Mouse (Mus musculus) forebrain, embryonic 16.5 days (tissue): ENCODE data around the gene A530016L24Rik. TPM values are rescaled to one million over a fixed set of nuclear protein-coding genes. Genes with fewer than 3 reads are reported as not detected.

ENCODE experiments used
- ATAC-seq: fragments of 200-750 bp; cut with Nextera tagmentation; 2 replicates; pipeline ENCODE4 v1.8.0; 2017; ENCODE audit warnings: mild to moderate bottlenecking, moderate library complexity
- H3K27ac ChIP-seq: fragments of 300-500 bp; sonication (generic); 2 replicates; pipeline ENCODE4 v1.5.1; 2014; ENCODE audit warnings: low read length, control low read depth
- H3K27me3 ChIP-seq: fragments of 300-500 bp; sonication (generic); replicated peaks from 2 replicates; pipeline ENCODE4 v1.6.1; 2014; ENCODE audit warnings: low read length; ENCODE audit not compliant: control insufficient read depth, insufficient read depth
- H3K36me3 ChIP-seq: fragments of 300-500 bp; sonication (generic); 2 replicates; pipeline ENCODE4 v1.6.1; 2014; ENCODE audit not compliant: control insufficient read depth, insufficient read depth
- H3K4me1 ChIP-seq: fragments of 300-500 bp; sonication (generic); replicated peaks from 2 replicates; pipeline ENCODE4 v1.6.1; 2014; ENCODE audit warnings: low read length; ENCODE audit not compliant: control insufficient read depth, insufficient read depth
- H3K4me2 ChIP-seq: fragments of 300-500 bp; sonication (generic); 2 replicates; pipeline ENCODE4 v1.6.1; 2014; ENCODE audit warnings: mild to moderate bottlenecking, low read length, control low read depth
- H3K4me3 ChIP-seq: fragments of 300-500 bp; sonication (generic); replicated peaks from 2 replicates; pipeline ENCODE4 v1.5.1; 2014; ENCODE audit warnings: mild to moderate bottlenecking, low read length, control low read depth
- H3K9ac ChIP-seq: fragments of 300-500 bp; sonication (generic); replicated peaks from 2 replicates; pipeline ENCODE4 v1.6.1; 2014; ENCODE audit warnings: low read depth, low read length, control low read depth
- H3K9me3 ChIP-seq: fragments of 300-500 bp; sonication (generic); 2 replicates; pipeline ENCODE4 v1.6.1; 2016; ENCODE audit warnings: low read length; ENCODE audit not compliant: control insufficient read depth
- WGBS: fragments of 180-500 bp; shearing (Covaris S2); extraction: QIAGEN DNeasy Blood & Tissue Kit; methylation state at CpG from one replicate; pipeline ENCODE4 v1.1.7; 2014; 5-methylcytosine and 5-hydroxymethylcytosine counted together
- polyA plus RNA-seq: library from polyadenylated mRNA; unstranded; fragments of >200 nt; fragmentation: Nextera tagmentation; extraction: Ambion mirVana; gene quantifications from 2 replicates; pipeline ENCODE4 v1.2.1, GENCODE M21; 2015

A530016L24Rik gene
- polyA plus RNA-seq, 1 experiment from 2014 or later, result 0.42 TPM

DNA sequence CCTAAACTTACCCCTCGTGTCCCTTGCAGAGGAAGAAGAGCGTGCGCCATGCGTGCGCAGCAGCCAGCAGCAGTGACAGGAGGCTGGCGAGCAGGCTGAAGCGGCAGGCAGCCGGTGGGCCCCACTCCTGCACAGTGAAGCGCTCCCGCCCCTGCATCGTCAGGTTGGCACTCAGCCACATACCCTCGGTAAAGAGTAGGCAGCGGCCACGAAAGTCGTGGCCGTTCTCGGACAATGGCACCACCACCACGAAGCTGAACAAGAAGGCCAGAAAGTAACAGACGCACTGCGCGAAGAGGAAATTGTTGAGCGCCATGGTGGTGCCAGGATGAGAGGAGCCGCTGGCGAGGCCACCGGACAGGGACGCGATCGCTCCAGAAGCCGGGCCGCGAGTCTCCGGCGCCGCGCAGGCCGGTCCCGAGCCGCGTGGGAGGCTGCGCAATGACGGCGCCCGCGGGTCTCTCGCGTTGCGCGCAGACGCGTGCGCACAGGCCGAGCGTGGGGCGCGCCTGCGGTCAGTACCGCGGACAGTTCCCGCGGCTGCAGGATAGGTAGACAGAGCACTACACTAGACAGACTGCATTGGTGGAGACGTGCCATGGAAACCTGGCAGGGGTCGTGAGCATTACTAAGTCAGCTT, 21.6 kb downstream of the A530016L24Rik start:
- Histone ChIP-seq H3K9me3 (no peaks in the 10 kb centered on the region), H3K4me1 (peaks cover 36% of the 10 kb centered on the region), H3K4me3 (peak overlapping the region; percentile 41), H3K27ac (peak overlapping the region; percentile 20; the same call in 1 of the 2 replicates), H3K4me2 (peak overlapping the region; percentile 64), H3K36me3 (no peaks in the 10 kb centered on the region), H3K9ac (peak overlapping the region; percentile 56), H3K27me3 (peaks cover 6% of the 10 kb centered on the region; the same call in 1 of the 2 replicates)
- WGBS, result under 1% methylated on average over 62 of the region's 62 CpGs
- ATAC-seq, result peak; percentile 70

DNA sequence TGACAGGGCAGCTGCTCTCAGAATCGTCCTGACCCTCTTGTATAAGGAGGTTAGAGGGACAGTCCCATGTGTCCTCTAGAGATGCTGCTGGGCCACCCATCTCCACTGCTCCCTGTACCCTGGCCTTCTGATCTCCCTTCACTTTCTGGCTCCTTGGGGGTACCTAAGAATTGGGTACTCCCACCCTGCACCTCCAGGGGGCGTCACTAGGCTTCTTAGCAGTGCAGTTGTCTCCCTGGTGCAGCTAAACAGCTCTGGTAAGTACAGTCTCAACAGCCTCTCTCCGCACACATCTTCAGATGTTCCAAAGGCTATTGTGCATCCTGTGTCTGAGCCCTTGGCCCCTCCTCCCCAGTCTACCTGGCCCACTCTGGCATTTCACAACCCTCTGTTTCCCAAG, 25.6 kb downstream of the A530016L24Rik start:
- 42% methylated on average over 3 of the region's 3 CpGs for WGBS
- Histone ChIP-seq H3K4me3 (no peak overlapping the region), H3K4me2 (no peak overlapping the region), H3K9ac (no peak overlapping the region), H3K27me3 (peaks cover 6% of the 10 kb centered on the region; the same call in 1 of the 2 replicates), H3K9me3 (no peaks in the 10 kb centered on the region), H3K27ac (no peak overlapping the region), H3K36me3 (no peaks in the 10 kb centered on the region), H3K4me1 (peaks cover 21% of the 10 kb centered on the region)
- ATAC-seq, result no peak

DNA sequence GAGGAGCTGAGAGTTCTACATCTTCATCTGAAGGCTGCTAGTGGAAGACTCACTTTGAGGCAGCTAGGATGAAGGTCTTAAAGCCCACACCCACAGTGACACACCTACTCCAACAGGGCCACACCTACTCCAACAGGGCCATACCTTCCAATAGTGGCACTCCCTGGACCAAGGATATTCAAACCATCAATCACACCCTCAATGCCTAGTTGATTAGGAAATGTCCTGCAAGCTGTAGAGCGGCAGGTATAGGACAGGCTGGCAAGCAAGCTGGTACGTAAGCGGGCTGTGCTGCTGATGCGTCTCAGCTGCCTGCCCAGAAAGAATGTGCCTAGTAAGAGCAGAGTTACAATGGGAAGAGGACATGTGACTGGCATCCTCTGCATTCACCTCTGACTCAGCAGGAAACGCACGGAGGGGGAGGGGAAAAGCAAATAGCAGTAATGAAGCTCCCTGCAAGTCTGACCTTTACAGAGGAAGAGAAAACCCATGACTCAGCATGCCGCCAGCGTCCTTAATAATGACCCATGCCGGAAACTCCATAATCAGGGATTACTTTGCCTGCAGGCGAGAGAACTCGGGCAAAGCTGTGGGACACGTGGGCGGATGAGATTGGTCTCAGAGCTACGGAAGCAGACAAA, 27.6 kb downstream of the A530016L24Rik start, which contains the start of gene Tmem179:
Tmem179 (minus strand) TSS at position 51 of the 641 bp plus-strand sequence.
- no peak within 1 kb of the TSS for H3K27ac ChIP-seq
- no peak within 1 kb of the TSS; the same call in 1 of the 2 replicates for H3K9ac ChIP-seq
- no peak within 1 kb of the TSS for H3K4me2 ChIP-seq

DNA sequence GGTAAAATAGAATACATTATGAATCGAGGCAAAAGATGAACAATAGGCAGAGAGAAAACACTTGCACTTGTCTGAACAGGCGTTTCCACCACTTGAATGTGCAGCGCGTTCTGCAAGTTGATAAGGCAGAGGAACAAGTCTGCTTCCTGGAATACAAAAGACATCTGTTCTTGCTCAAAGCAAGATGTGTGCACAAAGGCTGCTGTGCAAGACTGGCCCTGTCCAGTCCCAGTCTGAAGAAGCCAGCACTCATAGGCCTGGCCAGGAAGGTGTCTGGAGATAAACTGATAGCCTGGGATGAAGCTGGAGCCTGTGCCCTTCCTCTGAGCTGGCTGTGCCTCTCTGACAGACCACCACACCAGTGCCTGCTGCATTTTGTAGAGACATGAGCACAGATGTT, 28.9 kb downstream of the A530016L24Rik start:
- H3K4me2 ChIP-seq, result no peak overlapping the region
- H3K9me3 ChIP-seq, result no peaks in the 10 kb centered on the region
- no peak overlapping the region for H3K4me3 ChIP-seq
- no peaks in the 10 kb centered on the region for H3K27me3 ChIP-seq
- H3K4me1 ChIP-seq, result peaks cover 13% of the 10 kb centered on the region
- no peaks in the 10 kb centered on the region for H3K36me3 ChIP-seq
- WGBS, result 28% methylated on average over 4 of the region's 4 CpGs
- no peak overlapping the region for H3K9ac ChIP-seq
- peak; percentile 26; the same call in 1 of the 2 replicates for ATAC-seq
- peak overlapping the region; percentile 23; the same call in 1 of the 2 replicates for H3K27ac ChIP-seq

More for the DNA sequence above, 27.6 kb downstream of the A530016L24Rik start, which contains the start of gene Tmem179:
- ATAC-seq, result 0 out of 2 replicates have a peak, but pooled peaks have one; percentile 38
- Histone ChIP-seq H3K36me3 (no peaks in the 10 kb centered on the region), H3K9me3 (no peaks in the 10 kb centered on the region), H3K27me3 (peaks cover 2% of the 10 kb centered on the region; the same call in 1 of the 2 replicates), H3K4me3 (no peak within 1 kb of the TSS), H3K4me1 (peaks cover 13% of the 10 kb centered on the region)
- 10% methylated on average over 14 of the region's 14 CpGs for WGBS

DNA sequence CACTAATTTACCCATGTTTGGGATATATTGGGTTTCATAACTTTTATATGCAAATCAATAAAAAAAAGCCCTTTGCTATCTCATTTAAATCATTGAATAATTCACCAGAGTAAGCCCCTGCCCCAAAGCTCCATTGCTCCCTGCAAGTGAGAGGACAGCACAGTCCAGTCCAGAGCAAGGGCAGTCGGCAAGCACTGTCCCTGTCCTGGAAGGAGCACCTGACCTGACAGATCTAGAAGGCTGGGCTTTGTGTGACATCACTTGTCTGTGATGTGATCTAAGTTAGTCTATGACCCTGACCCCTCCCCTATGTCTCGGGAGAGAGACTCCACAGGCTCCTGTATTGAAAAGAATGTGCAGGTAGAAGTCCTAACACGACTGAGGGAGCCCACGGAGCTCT, 44.5 kb downstream of the A530016L24Rik start:
- ATAC-seq, result no peak
- Histone ChIP-seq H3K4me3 (no peak overlapping the region), H3K27ac (no peak overlapping the region), H3K9me3 (no peaks in the 10 kb centered on the region), H3K4me2 (no peak overlapping the region), H3K4me1 (no peaks in the 10 kb centered on the region), H3K27me3 (no peaks in the 10 kb centered on the region), H3K9ac (no peak overlapping the region), H3K36me3 (no peaks in the 10 kb centered on the region)
- 76% methylated on average over 4 of the region's 4 CpGs for WGBS

DNA sequence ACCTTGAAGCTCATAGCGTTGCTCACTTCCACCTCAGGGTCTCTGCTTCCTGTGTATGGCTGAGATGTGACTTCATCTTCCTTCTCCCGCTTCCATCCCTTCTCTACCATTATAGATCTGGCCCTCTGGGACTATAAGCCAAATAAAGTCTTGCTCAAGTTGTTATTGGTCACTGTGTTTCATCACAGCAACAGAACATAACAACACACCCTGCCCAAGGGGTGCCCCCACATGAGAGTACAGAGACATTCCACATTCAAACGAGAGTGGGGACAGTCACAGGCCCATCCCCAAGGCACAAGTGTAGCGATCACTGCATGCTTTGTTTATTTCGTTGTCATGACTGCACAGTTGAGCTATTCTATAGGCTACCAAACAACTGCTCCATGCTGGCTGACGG, 48.0 kb downstream of the A530016L24Rik start:
- H3K4me2 ChIP-seq, result no peak overlapping the region
- H3K27ac ChIP-seq, result no peak overlapping the region
- H3K36me3 ChIP-seq, result no peaks in the 10 kb centered on the region
- H3K27me3 ChIP-seq, result no peaks in the 10 kb centered on the region
- H3K4me3 ChIP-seq, result no peak overlapping the region
- H3K4me1 ChIP-seq, result peaks cover 23% of the 10 kb centered on the region
- ATAC-seq, result no peak
- no peaks in the 10 kb centered on the region for H3K9me3 ChIP-seq
- 85% methylated on average over 6 of the region's 6 CpGs for WGBS
- no peak overlapping the region for H3K9ac ChIP-seq

DNA sequence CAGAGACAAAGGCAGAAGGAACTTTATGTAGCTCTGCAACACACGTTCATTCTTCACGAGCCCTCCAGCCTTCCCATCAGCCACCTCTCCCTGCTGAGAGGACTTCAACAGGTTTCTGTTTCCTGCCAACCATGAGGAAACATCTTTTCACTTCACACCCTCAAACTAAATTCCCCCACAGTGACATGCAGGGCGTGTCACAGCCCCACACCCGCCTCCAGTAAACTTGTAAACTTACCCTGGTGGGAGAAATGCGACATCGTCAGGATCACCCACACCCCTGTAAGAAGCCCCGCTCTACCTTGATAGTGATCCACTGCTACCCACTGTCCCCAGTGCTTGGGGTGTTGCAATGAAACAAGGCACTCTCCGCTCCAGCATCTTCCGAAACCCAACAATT, 49.1 kb downstream of the A530016L24Rik start:
- Histone ChIP-seq H3K36me3 (no peaks in the 10 kb centered on the region), H3K4me3 (no peak overlapping the region), H3K27ac (no peak overlapping the region), H3K9ac (no peak overlapping the region), H3K9me3 (no peaks in the 10 kb centered on the region), H3K4me2 (no peak overlapping the region), H3K4me1 (peaks cover 33% of the 10 kb centered on the region), H3K27me3 (no peaks in the 10 kb centered on the region)
- ATAC-seq, result no peak
- 87% methylated on average over 9 of the region's 9 CpGs for WGBS

DNA sequence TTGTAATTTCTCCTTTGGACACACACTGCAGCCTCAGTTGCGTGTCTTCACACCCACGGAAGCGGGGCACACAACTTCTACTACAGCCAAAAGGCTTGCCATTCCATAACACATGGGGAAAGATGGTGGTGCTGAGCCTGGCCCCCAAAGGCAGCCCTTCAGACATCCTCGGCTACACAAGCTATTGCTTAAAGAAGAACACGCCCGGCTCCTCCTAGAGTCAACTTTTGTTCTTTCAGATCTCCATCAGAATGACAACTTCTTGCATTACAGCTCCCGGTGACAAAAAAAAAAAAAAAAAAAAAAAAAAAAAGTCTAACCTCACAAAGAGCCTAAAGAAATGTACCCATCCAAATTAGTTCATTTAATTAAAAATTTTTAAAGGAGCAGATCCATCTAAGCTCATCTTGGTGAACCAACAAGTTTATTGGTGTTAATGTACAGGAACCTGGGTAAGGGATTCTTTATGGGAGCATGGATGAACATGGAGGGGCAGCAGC, 50.3 kb downstream of the A530016L24Rik start:
- H3K9ac ChIP-seq, result no peak overlapping the region
- H3K9me3 ChIP-seq, result no peaks in the 10 kb centered on the region
- H3K4me2 ChIP-seq, result no peak overlapping the region
- H3K4me3 ChIP-seq, result no peak overlapping the region
- H3K27ac ChIP-seq, result no peak overlapping the region
- 84% methylated on average over 7 of the region's 7 CpGs for WGBS
- peaks cover 36% of the 10 kb centered on the region for H3K4me1 ChIP-seq
- no peak for ATAC-seq
- H3K36me3 ChIP-seq, result no peaks in the 10 kb centered on the region
- H3K27me3 ChIP-seq, result no peaks in the 10 kb centered on the region

DNA sequence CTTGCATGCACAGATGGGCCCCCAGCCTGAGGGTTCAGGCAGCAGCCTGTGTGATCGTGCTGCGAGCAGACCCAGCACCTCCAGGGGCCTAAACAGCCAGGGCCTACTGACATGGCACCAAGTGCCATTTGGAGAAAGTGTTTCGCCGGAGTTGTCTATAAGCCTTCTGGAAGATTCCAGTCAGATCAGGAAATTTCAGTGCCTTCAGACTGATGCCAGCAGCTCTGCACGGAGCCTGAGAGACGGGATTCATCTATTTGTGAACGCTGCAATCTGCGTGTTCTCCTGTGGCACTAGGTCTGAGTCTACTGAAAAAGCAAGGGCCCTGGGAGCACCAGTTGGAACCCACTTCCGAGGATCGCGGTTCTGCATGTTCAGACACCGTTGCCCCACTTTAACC, 51.1 kb downstream of the A530016L24Rik start:
- Histone ChIP-seq H3K4me3 (no peak overlapping the region), H3K4me2 (no peak overlapping the region), H3K27me3 (no peaks in the 10 kb centered on the region), H3K36me3 (no peaks in the 10 kb centered on the region), H3K9ac (no peak overlapping the region), H3K4me1 (peaks cover 36% of the 10 kb centered on the region), H3K27ac (peak overlapping the region; percentile 92), H3K9me3 (no peaks in the 10 kb centered on the region)
- 65% methylated on average over 12 of the region's 12 CpGs for WGBS
- no peak for ATAC-seq
